Mouse (Mus musculus) left cerebral cortex, postnatal 10 days (tissue): Measurements from ENCODE around the gene Relt. TPM values are rescaled to one million over a fixed set of nuclear protein-coding genes. Genes with fewer than 3 reads are reported as not detected.
A peak's percentile ranks its signal among the peaks of the same experiment; 100 is the strongest.

ENCODE experiments used
- DNase-seq, 2 experiments: peaks; one replicate each; pipeline ENCODE4 v3.0.0; 2021 to 2022; ENCODE audit warnings: low spot score in 2 of 2, mixed read lengths in 1 of 2; ENCODE audit errors: extremely low spot score in 1 of 2
- intact Hi-C: fragments of 180-260 bp; cut with DNase I; formaldehyde crosslinking; loops from one replicate; pipeline ENCODE4 v1.15.1; 2025
- total RNA-seq, 2 experiments: library from RNA; stranded (reverse); gene quantifications; 2 replicates each; pipeline ENCODE4 v1.2.3; 2021

Gene Relt
- 1 to 10 TPM; 9.0 to 9.4 TPM for total RNA-seq

GRCm38 (mm10) chr7:100862828-100863638 is at the start of gene Relt:
Gene Relt (minus strand): TSS chr7:100863446.
- DNase-seq: peak; percentile 84 to 97
- intact Hi-C loops: loop anchor here (10.0 kb wide), 2 partner anchors 178 to 338 kb away; no protein-coding TSS in a partner anchor

GRCm38 (mm10) chr7:100911791-100912190 is 48.5 kb upstream of the Relt start:
- intact Hi-C loops: no loop called here
- no peak for DNase-seq

GRCm38 (mm10) chr7:100911246-100911770 is 48.1 kb upstream of the Relt start:
- intact Hi-C loops: no loop called here
- peak in 1 of 2 experiments; percentile 71 for DNase-seq

- peak in 1 of 2 experiments; percentile 60 for DNase-seq
- intact Hi-C loops: loop anchor here (10.0 kb wide), 1 partner anchor 386 kb away; no protein-coding TSS in a partner anchor
Observed at GRCm38 (mm10) chr7:100908567-100908966, 45.3 kb upstream of the Relt start.

GRCm38 (mm10) chr7:100908061-100908460 is 44.8 kb upstream of the Relt start:
- intact Hi-C loops: loop anchor here (10.0 kb wide), 1 partner anchor 387 kb away; no protein-coding TSS in a partner anchor
- DNase-seq: peak in 1 of 2 experiments; percentile 85

- intact Hi-C loops: loop anchor here (2.0 to 10.0 kb wide), 2 partner anchors 26 to 388 kb away; partner anchors contain the start of gene Arhgef17
- DNase-seq: peak; percentile 74 to 78
Observed at GRCm38 (mm10) chr7:100907231-100907630, 44.0 kb upstream of the Relt start.

GRCm38 (mm10) chr7:100906029-100906789 is 43.0 kb upstream of the Relt start:
- intact Hi-C loops: loop anchor here (2.0 to 10.0 kb wide), 2 partner anchors 27 to 389 kb away; partner anchors contain the start of gene Arhgef17
- no peak for DNase-seq

GRCm38 (mm10) chr7:100905037-100905436 is 41.8 kb upstream of the Relt start:
- intact Hi-C loops: loop anchor here (10.0 kb wide), 1 partner anchor 390 kb away; no protein-coding TSS in a partner anchor
- DNase-seq: no peak

- intact Hi-C loops: loop anchor here (10.0 kb wide), 1 partner anchor 390 kb away; no protein-coding TSS in a partner anchor
- DNase-seq: peak in 1 of 2 experiments; percentile 63
Observed at GRCm38 (mm10) chr7:100904612-100905011, 41.4 kb upstream of the Relt start.

- intact Hi-C loops: loop anchor here (2.0 to 10.0 kb wide), 2 partner anchors 150 to 392 kb away; no protein-coding TSS in a partner anchor
Observed at GRCm38 (mm10) chr7:100902451-100903137, 39.3 kb upstream of the Relt start.

GRCm38 (mm10) chr7:100897828-100898227 is 34.6 kb upstream of the Relt start:
- DNase-seq: no peak
- intact Hi-C loops: no loop called here

More at GRCm38 (mm10) chr7:100902451-100903137, 39.3 kb upstream of the Relt start:
- no peak for DNase-seq

- intact Hi-C loops: no loop called here
- DNase-seq: no peak
Observed at GRCm38 (mm10) chr7:100894833-100895226, 31.6 kb upstream of the Relt start.

GRCm38 (mm10) chr7:100894057-100894832 is 31.0 kb upstream of the Relt start:
- DNase-seq: peak; percentile 29 to 75

GRCm38 (mm10) chr7:100893249-100894056 is 30.2 kb upstream of the Relt start:
- intact Hi-C loops: no loop called here
- DNase-seq: peak in 1 of 2 experiments; percentile 75

More at GRCm38 (mm10) chr7:100894057-100894832, 31.0 kb upstream of the Relt start:
- intact Hi-C loops: no loop called here

GRCm38 (mm10) chr7:100886535-100886934 is 23.3 kb upstream of the Relt start:
- intact Hi-C loops: no loop called here

GRCm38 (mm10) chr7:100884460-100884859 is 21.2 kb upstream of the Relt start:
- DNase-seq: no peak
- intact Hi-C loops: no loop called here

More at GRCm38 (mm10) chr7:100886535-100886934, 23.3 kb upstream of the Relt start:
- peak in 1 of 2 experiments; percentile 49 for DNase-seq

- intact Hi-C loops: no loop called here
- no peak for DNase-seq
Observed at GRCm38 (mm10) chr7:100881950-100882349, 18.7 kb upstream of the Relt start.
